Mouse (Mus musculus): ENCODE results near the gene Pter. TPM values are rescaled to one million over a fixed set of nuclear protein-coding genes. Genes with fewer than 3 reads are reported as not detected.

The Pter gene
- polyA plus RNA-seq, 1 experiment from 2014 or later: 9.9 TPM

DNA sequence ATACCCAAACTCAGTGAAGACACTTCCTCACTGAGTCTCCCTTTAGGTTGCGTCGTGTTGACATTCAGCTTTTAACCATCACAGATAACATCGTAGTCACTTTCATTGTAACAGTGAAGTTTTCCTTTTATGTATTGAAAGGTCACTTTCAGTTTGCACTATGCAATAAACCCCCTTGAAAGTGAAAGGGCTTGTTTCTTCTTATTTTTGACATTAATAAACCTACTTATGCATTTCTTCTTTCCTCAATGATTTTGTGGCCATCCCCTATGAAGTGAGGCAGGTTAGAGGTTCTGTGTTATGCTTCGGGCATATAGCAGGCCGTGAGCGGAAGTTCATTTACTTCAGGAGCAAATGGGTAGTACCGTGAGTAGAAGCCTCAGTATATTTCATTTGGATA, 53.5 kb downstream of the Pter start:
- no peaks in the 10 kb centered on the region for H3K9me3 ChIP-seq (ENCODE audit: control insufficient read depth, low read length)
- no peak for DNase-seq (ENCODE audit: low spot score)
- no peak overlapping the region for H3K4me2 ChIP-seq (ENCODE audit: low read depth, low read length, severe bottlenecking)
- no peak overlapping the region for H3K9ac ChIP-seq (ENCODE audit: low read length)
- H3K4me1 ChIP-seq (replicated peaks; ENCODE audit: control insufficient read depth, insufficient read depth, low read length): no peaks in the 10 kb centered on the region
- no peaks in the 10 kb centered on the region for H3K36me3 ChIP-seq (ENCODE audit: control insufficient read depth, insufficient read depth, low read length)
- no peak overlapping the region for H3K27ac ChIP-seq (ENCODE audit: low read depth, low read length)
- no peak overlapping the region for H3K4me3 ChIP-seq (ENCODE audit: low read depth, low read length)
- no peak for ATAC-seq (replicated peaks; ENCODE audit: low FRiP score)
- H3K27me3 ChIP-seq (ENCODE audit: control insufficient read depth, insufficient read depth, low read length): peaks cover 10% of the 10 kb centered on the region
- WGBS: 92% methylated on average over 7 of the region's 7 CpGs

DNA sequence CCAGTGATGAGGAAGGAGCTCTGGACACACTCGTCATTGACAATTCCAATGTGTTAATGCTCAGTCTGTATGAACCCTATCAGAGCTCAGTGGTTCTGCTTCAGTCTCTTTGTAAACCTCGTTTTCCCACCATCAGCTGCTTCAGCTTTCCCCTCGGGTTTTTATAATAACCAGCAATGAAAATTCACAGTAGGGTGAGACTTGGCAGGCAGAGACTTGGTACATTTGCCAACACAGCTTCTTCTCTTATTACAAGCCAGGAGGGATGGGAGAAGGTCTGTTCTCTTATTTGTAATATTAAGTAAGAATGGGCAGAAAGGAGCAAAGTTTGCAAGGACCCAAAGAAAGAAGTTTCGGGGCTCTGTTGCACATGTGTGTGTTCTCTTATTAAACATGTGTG, 54.9 kb downstream of the Pter start:
- H3K4me2 ChIP-seq (ENCODE audit: low read depth, low read length, severe bottlenecking): no peak overlapping the region
- peaks cover 3% of the 10 kb centered on the region; the same call in 1 of the 2 replicates for H3K27me3 ChIP-seq (ENCODE audit: control insufficient read depth, insufficient read depth, low read length)
- no peaks in the 10 kb centered on the region for H3K4me1 ChIP-seq (replicated peaks; ENCODE audit: control insufficient read depth, insufficient read depth, low read length)
- WGBS: 79% methylated on average over 4 of the region's 4 CpGs
- H3K9me3 ChIP-seq (ENCODE audit: control insufficient read depth, low read length): no peaks in the 10 kb centered on the region
- no peak for ATAC-seq (replicated peaks; ENCODE audit: low FRiP score)
- H3K36me3 ChIP-seq (ENCODE audit: control insufficient read depth, insufficient read depth, low read length): no peaks in the 10 kb centered on the region
- H3K9ac ChIP-seq (ENCODE audit: low read length): no peak overlapping the region
- H3K4me3 ChIP-seq (ENCODE audit: low read depth, low read length): no peak overlapping the region
- H3K27ac ChIP-seq (ENCODE audit: low read depth, low read length): no peak overlapping the region
- DNase-seq (ENCODE audit: low spot score): no peak

DNA sequence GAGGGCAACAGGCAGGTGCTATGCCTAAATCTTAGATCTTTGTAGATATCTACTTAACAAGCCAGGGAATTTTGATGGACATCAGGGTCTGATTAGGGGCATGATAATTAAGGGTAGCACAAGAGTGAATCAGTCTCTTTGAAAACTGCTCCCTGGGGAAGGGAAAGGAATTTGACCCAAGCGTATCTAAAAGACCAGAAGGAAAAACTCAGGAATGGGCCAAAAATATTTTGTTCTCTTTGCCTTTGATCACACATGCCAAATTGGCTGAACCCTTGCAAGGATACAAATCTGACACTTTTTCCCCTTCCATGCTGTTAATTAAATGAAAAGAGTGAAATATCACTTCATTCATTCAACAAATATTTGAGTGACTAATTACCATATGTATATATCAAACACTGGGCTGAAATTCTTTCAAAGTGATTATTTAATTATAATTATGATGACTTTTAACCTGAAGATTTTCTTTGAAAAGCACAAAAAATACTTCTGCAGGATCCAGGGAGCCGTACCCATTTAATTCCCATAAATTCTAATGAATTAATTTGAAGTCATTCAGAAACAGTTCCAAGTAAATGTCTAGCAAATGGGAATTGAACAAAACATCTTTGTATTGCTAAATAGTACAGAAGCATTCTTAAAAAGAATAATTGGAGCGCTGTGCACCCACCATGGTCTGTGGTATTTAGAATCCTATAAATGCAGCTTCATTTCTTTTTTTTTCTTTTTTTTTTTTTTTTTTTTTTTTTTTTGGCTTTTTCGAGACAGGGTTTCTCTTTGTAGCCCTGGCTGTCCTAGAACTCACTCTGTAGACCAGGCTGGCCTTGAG, 61.3 kb downstream of the Pter start:
- DNase-seq (ENCODE audit: low spot score): no peak
- H3K9me3 ChIP-seq (ENCODE audit: control insufficient read depth, low read length): no peaks in the 10 kb centered on the region
- no peaks in the 10 kb centered on the region for H3K36me3 ChIP-seq (ENCODE audit: control insufficient read depth, insufficient read depth, low read length)
- H3K4me1 ChIP-seq (replicated peaks; ENCODE audit: control insufficient read depth, insufficient read depth, low read length): no peaks in the 10 kb centered on the region
- H3K4me3 ChIP-seq (ENCODE audit: low read depth, low read length): no peak overlapping the region
- no peak overlapping the region for H3K4me2 ChIP-seq (ENCODE audit: low read depth, low read length, severe bottlenecking)
- H3K27ac ChIP-seq (ENCODE audit: low read depth, low read length): no peak overlapping the region
- no peak for ATAC-seq (replicated peaks; ENCODE audit: low FRiP score)
- WGBS: 62% methylated on average over 4 of the region's 4 CpGs
- no peak overlapping the region for H3K9ac ChIP-seq (ENCODE audit: low read length)
- H3K27me3 ChIP-seq (ENCODE audit: control insufficient read depth, insufficient read depth, low read length): no peaks in the 10 kb centered on the region

DNA sequence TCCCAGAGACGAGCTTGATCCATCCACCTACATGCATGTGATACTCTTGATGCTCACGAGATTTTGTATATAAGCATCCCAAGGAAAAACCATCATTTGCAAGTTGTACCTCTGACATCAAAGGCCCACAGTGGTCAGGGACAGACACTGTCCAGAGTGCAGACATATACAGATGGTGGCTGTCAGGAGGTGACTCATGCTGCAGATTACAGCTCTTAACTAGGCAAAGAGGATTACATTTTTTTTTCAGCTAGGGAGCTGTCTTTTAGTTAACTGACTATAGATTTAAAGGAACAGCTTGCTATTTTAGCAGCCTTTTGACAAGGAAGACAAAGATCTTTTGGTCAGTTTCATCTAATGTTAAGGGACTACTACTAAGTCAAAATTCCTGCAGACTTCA, 76.2 kb downstream of the Pter start:
- no peaks in the 10 kb centered on the region for H3K4me1 ChIP-seq (replicated peaks; ENCODE audit: control insufficient read depth, insufficient read depth, low read length)
- WGBS: 65% methylated on average over 2 of the region's 2 CpGs
- H3K27ac ChIP-seq (ENCODE audit: low read depth, low read length): no peak overlapping the region
- H3K9ac ChIP-seq (ENCODE audit: low read length): no peak overlapping the region
- no peaks in the 10 kb centered on the region for H3K36me3 ChIP-seq (ENCODE audit: control insufficient read depth, insufficient read depth, low read length)
- no peak for ATAC-seq (replicated peaks; ENCODE audit: low FRiP score)
- DNase-seq (ENCODE audit: low spot score): no peak
- H3K27me3 ChIP-seq (ENCODE audit: control insufficient read depth, insufficient read depth, low read length): no peaks in the 10 kb centered on the region
- no peak overlapping the region for H3K4me2 ChIP-seq (ENCODE audit: low read depth, low read length, severe bottlenecking)
- no peak overlapping the region for H3K4me3 ChIP-seq (ENCODE audit: low read depth, low read length)
- no peaks in the 10 kb centered on the region for H3K9me3 ChIP-seq (ENCODE audit: control insufficient read depth, low read length)

DNA sequence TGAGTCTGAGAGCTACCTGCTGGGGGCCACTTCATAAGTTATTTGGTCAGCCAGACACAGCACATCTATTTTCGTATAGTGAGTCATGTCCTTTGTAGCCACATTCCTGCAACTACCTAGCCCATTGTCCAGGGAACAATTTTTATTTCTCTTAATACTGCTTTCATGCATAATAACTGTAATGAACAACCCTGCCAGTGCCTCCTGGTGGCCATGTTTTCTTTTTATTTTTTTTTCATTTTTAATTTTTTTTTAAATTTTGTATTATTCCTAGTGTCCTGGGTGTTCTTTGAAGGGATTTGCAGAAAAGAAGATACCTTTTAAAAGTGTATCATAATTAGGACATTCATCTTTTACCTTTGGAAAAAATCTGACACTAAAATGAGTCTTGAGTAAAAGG, 84.6 kb downstream of the Pter start:
- peaks cover 40% of the 10 kb centered on the region for H3K27me3 ChIP-seq (ENCODE audit: control insufficient read depth, insufficient read depth, low read length)
- 63% methylated on average over 1 of the region's 1 CpGs for WGBS
- no peak overlapping the region for H3K27ac ChIP-seq (ENCODE audit: low read depth, low read length)
- no peaks in the 10 kb centered on the region for H3K9me3 ChIP-seq (ENCODE audit: control insufficient read depth, low read length)
- H3K4me3 ChIP-seq (ENCODE audit: low read depth, low read length): no peak overlapping the region
- H3K4me1 ChIP-seq (replicated peaks; ENCODE audit: control insufficient read depth, insufficient read depth, low read length): peaks cover 6% of the 10 kb centered on the region; the same call in 1 of the 2 replicates
- ATAC-seq (replicated peaks; ENCODE audit: low FRiP score) (no peak), DNase-seq (ENCODE audit: low spot score) (no peak)
- no peaks in the 10 kb centered on the region for H3K36me3 ChIP-seq (ENCODE audit: control insufficient read depth, insufficient read depth, low read length)
- H3K9ac ChIP-seq (ENCODE audit: low read length): no peak overlapping the region
- no peak overlapping the region for H3K4me2 ChIP-seq (ENCODE audit: low read depth, low read length, severe bottlenecking)

DNA sequence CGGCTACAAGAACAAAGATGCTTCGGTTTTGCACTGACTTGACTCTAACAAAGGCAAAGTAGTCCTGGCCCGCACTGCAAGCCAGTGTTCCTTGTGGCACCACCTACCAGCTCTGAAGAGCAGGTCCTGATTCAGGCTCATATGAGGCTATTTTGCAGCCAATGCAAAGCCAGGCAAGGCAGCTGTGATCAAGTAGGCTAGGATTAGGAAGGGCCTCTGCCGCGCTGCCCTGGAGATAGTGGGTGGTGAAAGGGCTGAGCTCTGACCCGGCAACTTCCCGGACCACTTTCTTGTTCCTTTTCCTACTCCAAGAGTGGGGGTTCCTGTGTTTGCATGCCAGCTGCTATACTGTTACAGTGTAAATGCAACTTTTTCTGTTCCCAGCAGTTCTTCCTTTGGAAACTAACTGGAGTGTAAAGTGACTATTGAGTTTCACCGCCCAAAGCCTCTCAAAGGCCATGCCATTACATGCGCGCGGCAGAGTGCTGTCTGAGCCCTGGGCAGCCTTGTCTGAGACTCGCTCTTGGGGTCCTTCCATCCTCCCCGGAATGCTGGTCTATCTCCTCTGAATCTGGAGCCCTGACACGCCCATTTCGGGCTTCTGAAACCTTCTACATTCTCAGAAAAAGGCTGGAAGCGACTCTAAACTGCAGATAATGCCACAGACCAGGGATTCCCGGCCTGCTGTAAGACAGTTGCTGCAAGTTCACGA, 85.6 kb downstream of the Pter start:
- no peaks in the 10 kb centered on the region for H3K9me3 ChIP-seq (ENCODE audit: control insufficient read depth, low read length)
- ATAC-seq (replicated peaks; ENCODE audit: low FRiP score) (peak; percentile 32), DNase-seq (ENCODE audit: low spot score) (peak; percentile 57)
- peaks cover 40% of the 10 kb centered on the region for H3K27me3 ChIP-seq (ENCODE audit: control insufficient read depth, insufficient read depth, low read length)
- no peak overlapping the region for H3K27ac ChIP-seq (ENCODE audit: low read depth, low read length)
- no peaks in the 10 kb centered on the region for H3K36me3 ChIP-seq (ENCODE audit: control insufficient read depth, insufficient read depth, low read length)
- H3K9ac ChIP-seq (ENCODE audit: low read length): no peak overlapping the region
- 3% methylated on average over 18 of the region's 18 CpGs for WGBS
- H3K4me1 ChIP-seq (replicated peaks; ENCODE audit: control insufficient read depth, insufficient read depth, low read length): peaks cover 6% of the 10 kb centered on the region; the same call in 1 of the 2 replicates
- peak overlapping the region; percentile 99 for H3K4me2 ChIP-seq (ENCODE audit: low read depth, low read length, severe bottlenecking)
- peak overlapping the region; percentile 51 for H3K4me3 ChIP-seq (ENCODE audit: low read depth, low read length)

DNA sequence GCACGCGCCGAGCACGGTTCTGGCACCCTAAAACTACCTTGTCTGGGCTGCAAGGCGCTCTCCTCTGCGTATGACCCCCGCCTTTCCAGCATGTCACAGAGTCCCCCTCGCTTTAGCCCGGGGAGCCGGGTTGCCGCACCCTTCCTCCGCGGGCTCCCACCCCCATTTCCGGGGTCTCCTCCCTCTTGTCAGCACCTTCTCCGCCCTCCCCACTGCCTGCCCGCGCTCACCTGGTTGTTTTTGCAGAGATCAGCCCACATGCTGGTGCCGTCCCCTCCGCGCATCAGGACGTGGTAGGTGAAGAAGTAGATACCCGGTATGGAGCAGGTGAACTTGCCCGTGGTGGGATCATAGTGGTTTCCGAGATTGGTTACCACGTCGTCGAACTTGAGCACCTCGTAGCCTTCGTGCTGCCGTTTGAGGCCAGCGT, 86.2 kb downstream of the Pter start:
- DNase-seq (ENCODE audit: low spot score) (peak; percentile 55), ATAC-seq (replicated peaks; ENCODE audit: low FRiP score) (peak; percentile 28)
- H3K9ac ChIP-seq (ENCODE audit: low read length): peak overlapping the region; percentile 50
- peak overlapping the region; percentile 99 for H3K4me2 ChIP-seq (ENCODE audit: low read depth, low read length, severe bottlenecking)
- no peaks in the 10 kb centered on the region for H3K36me3 ChIP-seq (ENCODE audit: control insufficient read depth, insufficient read depth, low read length)
- H3K27me3 ChIP-seq (ENCODE audit: control insufficient read depth, insufficient read depth, low read length): peaks cover 40% of the 10 kb centered on the region
- no peaks in the 10 kb centered on the region for H3K9me3 ChIP-seq (ENCODE audit: control insufficient read depth, low read length)
- H3K4me3 ChIP-seq (ENCODE audit: low read depth, low read length): peak overlapping the region; percentile 51
- peaks cover 6% of the 10 kb centered on the region; the same call in 1 of the 2 replicates for H3K4me1 ChIP-seq (replicated peaks; ENCODE audit: control insufficient read depth, insufficient read depth, low read length)
- no peak overlapping the region for H3K27ac ChIP-seq (ENCODE audit: low read depth, low read length)
- under 1% methylated on average over 31 of the region's 31 CpGs for WGBS

DNA sequence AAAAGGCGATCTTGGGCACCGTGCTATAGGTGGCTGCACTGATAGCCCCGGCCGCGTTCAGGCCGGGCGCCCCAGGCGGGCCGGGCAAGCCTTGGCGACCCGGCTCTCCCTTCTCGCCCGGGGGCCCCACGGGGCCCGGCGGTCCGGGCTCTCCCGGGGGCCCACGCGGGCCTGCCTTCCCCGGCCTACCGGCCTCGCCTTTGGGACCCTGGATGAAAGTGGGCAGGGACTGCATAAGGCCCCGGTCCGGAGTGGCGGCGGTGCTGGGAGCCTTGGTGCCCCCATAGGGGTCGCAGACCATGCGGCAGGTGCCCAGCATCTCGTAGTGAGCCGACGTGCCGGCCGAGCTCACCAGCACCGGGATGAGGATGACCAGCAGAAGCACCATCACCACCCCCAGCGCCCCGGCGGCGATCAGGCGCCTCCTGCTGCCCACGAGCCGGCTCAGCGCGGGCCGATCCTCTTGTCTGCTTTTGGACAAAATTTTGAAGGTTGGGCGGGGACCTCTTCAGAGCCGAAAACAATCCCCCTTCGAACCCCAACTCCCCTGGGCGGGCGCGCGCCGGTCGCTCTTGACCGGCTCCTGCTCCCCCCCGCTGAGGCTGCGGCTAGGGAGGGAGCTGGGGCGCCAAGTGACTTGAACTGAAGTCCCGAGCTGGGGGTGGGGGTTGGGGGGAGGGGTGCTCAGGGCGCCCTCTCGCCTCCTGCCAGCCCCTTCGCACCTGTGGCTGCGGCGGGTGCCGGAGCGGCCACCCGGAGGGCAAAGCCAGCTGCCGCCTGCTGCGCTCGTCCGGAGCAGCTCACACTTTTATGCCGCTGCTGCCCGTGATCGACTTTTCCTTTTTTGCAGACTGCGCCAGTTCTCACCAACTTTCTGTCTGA, 86.9 kb downstream of the Pter start:
- Histone ChIP-seq H3K4me2 (ENCODE audit: low read depth, low read length, severe bottlenecking) (peak overlapping the region; percentile 99), H3K27ac (ENCODE audit: low read depth, low read length) (no peak overlapping the region), H3K4me3 (ENCODE audit: low read depth, low read length) (peak overlapping the region; percentile 51), H3K9me3 (ENCODE audit: control insufficient read depth, low read length) (no peaks in the 10 kb centered on the region), H3K4me1 (replicated peaks; ENCODE audit: control insufficient read depth, insufficient read depth, low read length) (peaks cover 6% of the 10 kb centered on the region; the same call in 1 of the 2 replicates), H3K36me3 (ENCODE audit: control insufficient read depth, insufficient read depth, low read length) (no peaks in the 10 kb centered on the region), H3K27me3 (ENCODE audit: control insufficient read depth, insufficient read depth, low read length) (peaks cover 40% of the 10 kb centered on the region), H3K9ac (ENCODE audit: low read length) (peak overlapping the region; percentile 50)
- peak; percentile 66 for ATAC-seq (replicated peaks; ENCODE audit: low FRiP score)
- DNase-seq (ENCODE audit: low spot score): peak; percentile 80
- under 1% methylated on average over 73 of the region's 75 CpGs for WGBS

All from forebrain, embryonic 11.5 days (tissue).